Mouse (Mus musculus) bone marrow, adult 2 months (tissue): ENCODE data around the gene Sdk2.

Experiments used
- CTCF ChIP-seq: fragments of 200-500 bp; IDR thresholded peaks from 2 replicates; pipeline ENCODE4 v1.5.1; 2011; ENCODE audit warnings: low read length, control low read depth; ENCODE audit not compliant: control insufficient read depth, insufficient read depth
- POLR2A ChIP-seq: fragments of 200-500 bp; IDR thresholded peaks from 2 replicates; pipeline ENCODE4 v1.6.1; 2011; ENCODE audit warnings: low read depth, mild to moderate bottlenecking, control low read depth, low read length, borderline replicate concordance; ENCODE audit not compliant: control insufficient read depth

DNA sequence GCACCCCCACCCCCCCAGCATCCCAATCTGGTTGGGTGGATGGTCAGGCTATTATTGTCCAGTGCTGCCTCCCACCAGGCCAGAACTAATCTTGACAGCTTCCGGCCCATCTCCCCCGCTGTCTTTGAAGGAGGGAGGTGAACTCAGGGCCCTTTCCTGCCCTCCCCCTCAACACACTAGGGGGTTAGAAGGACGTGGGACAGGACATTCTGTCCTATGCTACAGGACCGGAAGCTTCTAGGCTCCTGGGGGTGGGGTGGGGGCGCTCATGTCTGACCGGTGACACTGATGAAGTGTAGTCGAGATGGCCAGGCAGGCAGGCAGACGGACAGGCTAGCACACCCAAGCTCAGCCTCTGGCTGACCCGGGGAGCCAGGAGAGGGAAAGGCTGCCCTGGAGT lies 259.8 kb downstream of the Sdk2 start:
- TF ChIP-seq CTCF: no peak
- TF ChIP-seq POLR2A: no peak
